Mouse (Mus musculus): Measurements from ENCODE around the gene Usp48. TPM values are rescaled to one million over a fixed set of nuclear protein-coding genes. Genes with fewer than 3 reads are reported as not detected.

Usp48 gene
- total and polyA plus RNA-seq, 3 experiments: 28.5 to 77.8 (median 36.6) TPM

DNA sequence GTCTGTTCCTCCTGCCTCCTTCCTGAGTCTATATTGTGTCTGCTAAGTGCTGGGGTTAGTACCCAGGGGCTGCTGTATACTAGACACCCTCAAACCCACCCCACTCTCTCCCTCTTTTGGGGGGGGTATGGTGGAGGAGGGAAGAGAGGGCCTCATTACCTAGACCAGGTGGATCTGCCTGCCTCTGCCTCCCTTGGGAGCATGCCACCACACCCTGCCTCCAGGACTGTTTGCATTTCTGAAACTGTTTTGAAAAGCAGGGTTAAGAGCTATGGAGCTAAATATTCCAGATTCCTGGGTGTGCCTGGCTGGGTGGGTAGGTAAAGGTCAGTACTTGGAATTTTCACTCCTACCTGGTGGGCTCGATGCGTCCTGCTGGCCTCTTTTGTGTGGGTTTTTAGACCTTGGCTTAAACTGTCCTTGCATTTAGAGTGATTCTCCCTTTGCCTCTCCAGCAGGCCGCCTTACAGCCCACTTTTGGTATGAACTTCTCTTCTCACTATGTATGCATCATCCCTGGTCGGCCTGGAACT is 3.6 kb downstream of the Usp48 start:
- Histone ChIP-seq H3K9me3 (replicated peaks; ENCODE audit: low read length) (no peaks in the 10 kb centered on the region), H3K27me3 (replicated peaks) (no peaks in the 10 kb centered on the region), H3K79me2 (replicated peaks; ENCODE audit: control insufficient read depth, extremely low read depth, insufficient read depth, poor library complexity, severe bottlenecking) (peaks cover 74% of the 10 kb centered on the region), H3K27ac (ENCODE audit: insufficient read depth, low read depth) (no peak overlapping the region), H3K4me3 (replicated peaks in 1 of 3; ENCODE audit: low read depth in 2 of 3, low read length in 2 of 3, poor library complexity in 1 of 3) (no peak overlapping the region), H3K4me1 (ENCODE audit: control insufficient read depth in 1 of 2, insufficient read depth in 2 of 2) (peaks cover 5 to 37% of the 10 kb centered on the region in 2 experiments), H3K36me3 (replicated peaks in 1 of 2; ENCODE audit: control insufficient read depth in 1 of 2, insufficient read depth in 1 of 2, low read length in 1 of 2) (peaks cover 0 to 41% of the 10 kb centered on the region in 2 experiments), H3K4me2 (ENCODE audit: insufficient read depth, low read depth, poor library complexity, severe bottlenecking) (no peak overlapping the region), H3K9ac (ENCODE audit: insufficient read depth, low read depth) (no peak overlapping the region)
- DNase-seq (ENCODE audit: extremely low read depth): no peak
- in situ Hi-C loops (cut with MboI; ENCODE audit: low pct_ligation_motif_present, low pct_unique_long_range_greater_than_20kb, low sequenced_read_pairs): no loop called here
- dilution Hi-C loops (cut with MboI; ENCODE audit: extremely low pct_ligation_motif_present, extremely low pct_unique_long_range_greater_than_20kb, low sequenced_read_pairs): no loop called here
- no peak for TF ChIP-seq MAZ (IDR thresholded peaks at IDR 0.05; ENCODE audit: low read depth, low read length)

- H3K4me1 ChIP-seq (ENCODE audit: control insufficient read depth in 1 of 2, insufficient read depth in 2 of 2): peaks cover 5 to 41% of the 10 kb centered on the region in 2 experiments
- DNase-seq (ENCODE audit: extremely low read depth): no peak
- in situ Hi-C loops (cut with MboI; ENCODE audit: low pct_ligation_motif_present, low pct_unique_long_range_greater_than_20kb, low sequenced_read_pairs) (no loop called here), dilution Hi-C loops (cut with MboI; ENCODE audit: extremely low pct_ligation_motif_present, extremely low pct_unique_long_range_greater_than_20kb, low sequenced_read_pairs) (no loop called here)
- TF ChIP-seq E2F4 (IDR thresholded peaks at IDR 0.05; ENCODE audit: insufficient replicate concordance, low read depth, low read length): no peak
- no peak for TF ChIP-seq MAZ (IDR thresholded peaks at IDR 0.05; ENCODE audit: low read depth, low read length)
- no peaks in the 10 kb centered on the region for H3K27me3 ChIP-seq (replicated peaks)
- no peak overlapping the region for H3K4me2 ChIP-seq (ENCODE audit: insufficient read depth, low read depth, poor library complexity, severe bottlenecking)
- H3K4me3 ChIP-seq (replicated peaks in 1 of 3; ENCODE audit: low read depth in 2 of 3, low read length in 2 of 3, poor library complexity in 1 of 3): no peak overlapping the region
- no peak overlapping the region for H3K9ac ChIP-seq (ENCODE audit: insufficient read depth, low read depth)
- no peak overlapping the region for H3K27ac ChIP-seq (ENCODE audit: insufficient read depth, low read depth)
- H3K79me2 ChIP-seq (replicated peaks; ENCODE audit: control insufficient read depth, extremely low read depth, insufficient read depth, poor library complexity, severe bottlenecking): peaks cover 87% of the 10 kb centered on the region
- H3K9me3 ChIP-seq (replicated peaks; ENCODE audit: low read length): no peaks in the 10 kb centered on the region
- peaks cover 0 to 53% of the 10 kb centered on the region in 2 experiments for H3K36me3 ChIP-seq (replicated peaks in 1 of 2; ENCODE audit: control insufficient read depth in 1 of 2, insufficient read depth in 1 of 2, low read length in 1 of 2)
Measured at GRCm38 (mm10) chr4:137598577-137598976, 5.0 kb downstream of the Usp48 start.

GRCm38 (mm10) chr4:137603449-137604171 is 10.1 kb downstream of the Usp48 start:
- Histone ChIP-seq H3K9me3 (replicated peaks; ENCODE audit: low read length) (no peaks in the 10 kb centered on the region), H3K4me3 (replicated peaks in 1 of 3; ENCODE audit: low read depth in 2 of 3, low read length in 2 of 3, poor library complexity in 1 of 3) (no peak overlapping the region), H3K36me3 (replicated peaks in 1 of 2; ENCODE audit: control insufficient read depth in 1 of 2, insufficient read depth in 1 of 2, low read length in 1 of 2) (peaks cover 29 to 79% of the 10 kb centered on the region in 2 experiments), H3K27ac (ENCODE audit: insufficient read depth, low read depth) (no peak overlapping the region), H3K9ac (ENCODE audit: insufficient read depth, low read depth) (no peak overlapping the region), H3K27me3 (replicated peaks) (no peaks in the 10 kb centered on the region), H3K4me2 (ENCODE audit: insufficient read depth, low read depth, poor library complexity, severe bottlenecking) (no peak overlapping the region), H3K79me2 (replicated peaks; ENCODE audit: control insufficient read depth, extremely low read depth, insufficient read depth, poor library complexity, severe bottlenecking) (peaks cover 55% of the 10 kb centered on the region), H3K4me1 (ENCODE audit: control insufficient read depth in 1 of 2, insufficient read depth in 2 of 2) (peaks cover 0 to 15% of the 10 kb centered on the region in 2 experiments; a peak in 2 of 4 replicates)
- TF ChIP-seq USF1 (IDR thresholded peaks at IDR 0.05; ENCODE audit: low read depth, low read length): no peak
- no peak for TF ChIP-seq GABPA (IDR thresholded peaks at IDR 0.05; ENCODE audit: insufficient replicate concordance, low read depth, low read length)
- no peak for TF ChIP-seq POLR2AphosphoS2 (IDR thresholded peaks at IDR 0.05; ENCODE audit: low read depth, low read length)
- no peak for TF ChIP-seq UBTF (IDR thresholded peaks at IDR 0.05; ENCODE audit: low read depth, low read length)
- TF ChIP-seq MAX (IDR thresholded peaks at IDR 0.05; ENCODE audit: low read length): no peak
- TF ChIP-seq EP300 (IDR thresholded peaks at IDR 0.05; ENCODE audit: low read length): no peak
- no peak for TF ChIP-seq CTCF (conservative IDR thresholded peaks at IDR 0.05 in 1 of 2, IDR thresholded peaks at IDR 0.05 in 1 of 2; ENCODE audit: low read depth in 2 of 2, low read length in 2 of 2)
- no peak for TF ChIP-seq ETS1 (conservative IDR thresholded peaks at IDR 0.05; ENCODE audit: low read depth, low read length)
- TF ChIP-seq MYC (IDR thresholded peaks at IDR 0.05; ENCODE audit: low read depth, low read length): no peak
- TF ChIP-seq ZMIZ1 (IDR thresholded peaks at IDR 0.05; ENCODE audit: low read depth, low read length): no peak
- in situ Hi-C loops (cut with MboI; ENCODE audit: low pct_ligation_motif_present, low pct_unique_long_range_greater_than_20kb, low sequenced_read_pairs): no loop called here
- DNase-seq (ENCODE audit: extremely low read depth): no peak
- dilution Hi-C loops (cut with MboI; ENCODE audit: extremely low pct_ligation_motif_present, extremely low pct_unique_long_range_greater_than_20kb, low sequenced_read_pairs): no loop called here
